Comparison of ENCODE assay signal across 10 mouse cellular contexts in genomic region chr12:79839096-79839941, GRCm38 (mm10).
DNase-seq lines count a peak whose midpoint lies in the region; ATAC-seq and TF ChIP-seq lines count a peak whose summit lies in the region.
"Had no signal": no experiment of that assay in that cellular context is flagged by ENCODE, and none has a peak within 500 bp of the region (broad histone marks: within the 10 kb centered on the region; RNA-seq: fewer than 3 reads in every experiment).

No protein-coding gene starts in this region.

- no peak for ATAC-seq in heart, embryonic 13.5 days (ENCODE audit: extremely low read depth, insufficient number of reproducible peaks, low FRiP score, low TSS enrichment)
- no peak for ATAC-seq in embryonic facial prominence, embryonic 12.5 days (ENCODE audit: insufficient number of reproducible peaks, insufficient read depth, low FRiP score, low TSS enrichment)
- ATAC-seq in liver, embryonic 12.5 days = no peak

- no peaks in the 10 kb centered on the region for H3K36me3 ChIP-seq in heart, embryonic 13.5 days
- no peaks in the 10 kb centered on the region for H3K36me3 ChIP-seq in CH12.LX (replicated peaks in 1 of 2; ENCODE audit: control insufficient read depth in 1 of 2, insufficient read depth in 1 of 2, low read length in 1 of 2)
- no peaks in the 10 kb centered on the region for H3K36me3 ChIP-seq in embryonic facial prominence, embryonic 12.5 days
- H3K36me3 ChIP-seq in liver, embryonic 12.5 days = no peaks in the 10 kb centered on the region

- DNase-seq in heart, adult 18-20 months = no peak
- peak; percentile 30 for DNase-seq in CH12.LX (ENCODE audit: extremely low read depth)
- no peak for DNase-seq in cerebellum, adult 2 months
- DNase-seq in layer of hippocampus, adult 18-20 months (ENCODE audit: low spot score in 2 of 2) = no peak
- DNase-seq in cerebellum, postnatal 10 days = no peak
- DNase-seq: adrenal gland, postnatal 10 days had no signal

- no peaks in the 10 kb centered on the region for H3K27me3 ChIP-seq in heart, embryonic 13.5 days (replicated peaks)
- H3K27me3 ChIP-seq in CH12.LX (replicated peaks) = no peaks in the 10 kb centered on the region
- no peaks in the 10 kb centered on the region for H3K27me3 ChIP-seq in embryonic facial prominence, embryonic 12.5 days
- no peaks in the 10 kb centered on the region for H3K27me3 ChIP-seq in liver, embryonic 12.5 days (replicated peaks)
- no peaks in the 10 kb centered on the region for H3K27me3 ChIP-seq in cerebellum, adult 2 months (ENCODE audit: control insufficient read depth, insufficient read depth, low read length)

- in situ Hi-C loops in CH12.LX (cut with MboI; ENCODE audit: low pct_ligation_motif_present, low pct_unique_long_range_greater_than_20kb, low sequenced_read_pairs) = loop anchor here (5.0 to 25.0 kb wide), 3 partner anchors 123 to 273 kb away; partner anchors contain the start of gene Zfp36l1

- no peaks in the 10 kb centered on the region for H3K9me3 ChIP-seq in heart, embryonic 13.5 days
- H3K9me3 ChIP-seq in CH12.LX (replicated peaks; ENCODE audit: low read length) = no peaks in the 10 kb centered on the region
- no peaks in the 10 kb centered on the region for H3K9me3 ChIP-seq in embryonic facial prominence, embryonic 12.5 days
- H3K9me3 ChIP-seq in liver, embryonic 12.5 days (replicated peaks) = no peaks in the 10 kb centered on the region

- dilution Hi-C loops in CH12.LX (cut with MboI; ENCODE audit: extremely low pct_ligation_motif_present, extremely low pct_unique_long_range_greater_than_20kb, low sequenced_read_pairs) = no loop called here

- peak overlapping the region; percentile 71 for H3K9ac ChIP-seq in heart, embryonic 13.5 days
- peak overlapping the region; percentile 32 for H3K9ac ChIP-seq in CH12.LX (ENCODE audit: insufficient read depth, low read depth)
- H3K9ac ChIP-seq in embryonic facial prominence, embryonic 12.5 days = no peak overlapping the region
- no peak overlapping the region for H3K9ac ChIP-seq in liver, embryonic 12.5 days

- H3K79me2 ChIP-seq in CH12.LX (replicated peaks; ENCODE audit: control insufficient read depth, extremely low read depth, insufficient read depth, poor library complexity, severe bottlenecking) = no peaks in the 10 kb centered on the region

- peaks cover 75% of the 10 kb centered on the region for H3K4me1 ChIP-seq in heart, embryonic 13.5 days
- H3K4me1 ChIP-seq in CH12.LX (ENCODE audit: control insufficient read depth in 1 of 2, insufficient read depth in 2 of 2) = peaks cover 49 to 76% of the 10 kb centered on the region in 2 experiments
- H3K4me1 ChIP-seq in embryonic facial prominence, embryonic 12.5 days = peaks cover 67% of the 10 kb centered on the region
- H3K4me1 ChIP-seq in liver, embryonic 12.5 days = peaks cover 74% of the 10 kb centered on the region
- no peaks in the 10 kb centered on the region; the same call in 1 of the 2 replicates for H3K4me1 ChIP-seq in cerebellum, adult 2 months (ENCODE audit: control insufficient read depth, insufficient read depth, low read length)

- WGBS in heart, embryonic 13.5 days = 69% methylated on average over 12 of the region's 12 CpGs
- 38% methylated on average over 12 of the region's 12 CpGs for WGBS in embryonic facial prominence, embryonic 12.5 days
- 60% methylated on average over 12 of the region's 12 CpGs for WGBS in liver, embryonic 12.5 days (ENCODE audit: insufficient replicate concordance)
- WGBS in cerebellum, adult 2 months = 71% methylated on average over 12 of the region's 12 CpGs

- no peak overlapping the region for H3K4me3 ChIP-seq in heart, embryonic 13.5 days
- H3K4me3 ChIP-seq in CH12.LX (replicated peaks in 1 of 3; ENCODE audit: low read depth in 2 of 3, low read length in 2 of 3, poor library complexity in 1 of 3) = no peak overlapping the region
- no peak overlapping the region for H3K4me3 ChIP-seq in embryonic facial prominence, embryonic 12.5 days
- H3K4me3 ChIP-seq in liver, embryonic 12.5 days = no peak overlapping the region
- no peak overlapping the region for H3K4me3 ChIP-seq in cerebellum, adult 2 months (replicated peaks; ENCODE audit: insufficient read depth, low read depth, low read length)
- H3K4me3 ChIP-seq: erythroblast, embryonic 14.5 days had no signal

- no peak for TF ChIP-seq CTCF in CH12.LX (conservative IDR thresholded peaks at IDR 0.05 in 1 of 2, IDR thresholded peaks at IDR 0.05 in 1 of 2; ENCODE audit: low read depth in 2 of 2, low read length in 2 of 2)
- no peak for TF ChIP-seq CTCF in cerebellum, adult 2 months (IDR thresholded peaks at IDR 0.05; ENCODE audit: borderline replicate concordance, insufficient read depth, low read depth, low read length)

- no peak overlapping the region for H3K4me2 ChIP-seq in heart, embryonic 13.5 days
- 0 out of 2 replicates have a peak overlapping the region, but pooled peaks have one; percentile 2 for H3K4me2 ChIP-seq in CH12.LX (ENCODE audit: insufficient read depth, low read depth, poor library complexity, severe bottlenecking)
- H3K4me2 ChIP-seq in embryonic facial prominence, embryonic 12.5 days (replicated peaks) = no peak overlapping the region
- H3K4me2 ChIP-seq in liver, embryonic 12.5 days = no peak overlapping the region

- peak overlapping the region; percentile 92 for H3K27ac ChIP-seq in heart, embryonic 13.5 days (replicated peaks)
- H3K27ac ChIP-seq in CH12.LX (ENCODE audit: insufficient read depth, low read depth) = peak overlapping the region; percentile 94
- H3K27ac ChIP-seq in embryonic facial prominence, embryonic 12.5 days = peak overlapping the region; percentile 77
- H3K27ac ChIP-seq in liver, embryonic 12.5 days = peak overlapping the region; percentile 76
- no peak overlapping the region for H3K27ac ChIP-seq in cerebellum, adult 2 months (ENCODE audit: insufficient read depth, low read length)

- peak; percentile 47; the same call in 1 of the 2 replicates for TF ChIP-seq EP300 in CH12.LX (IDR thresholded peaks at IDR 0.05; ENCODE audit: low read length)

- TF ChIP-seq RAD21 in CH12.LX (IDR thresholded peaks at IDR 0.05; ENCODE audit: low read depth, low read length) = peak; percentile 14

- peak; percentile 33; the same call in 1 of the 2 replicates for TF ChIP-seq POLR2A in CH12.LX (IDR thresholded peaks at IDR 0.05; ENCODE audit: low read depth, low read length)
- TF ChIP-seq POLR2A in cerebellum, adult 2 months (IDR thresholded peaks at IDR 0.05; ENCODE audit: borderline replicate concordance, insufficient read depth, low read length) = no peak

TF ChIP-seq in CH12.LX, 34 proteins besides CTCF, POLR2A, EP300 and RAD21 (continues in another document):
- TF ChIP-seq MAZ (IDR thresholded peaks at IDR 0.05; ENCODE audit: low read depth, low read length) (peak; percentile 82; the same call in 1 of the 2 replicates), ZC3H11A (IDR thresholded peaks at IDR 0.05; ENCODE audit: low read depth, low read length) (no peak), CHD2 (IDR thresholded peaks at IDR 0.05; ENCODE audit: low read length) (no peak), ELF1 (IDR thresholded peaks at IDR 0.05; ENCODE audit: low read depth, low read length) (no peak), MXI1 (IDR thresholded peaks at IDR 0.05; ENCODE audit: low read depth, low read length) (peak; percentile 11; the same call in 1 of the 2 replicates), ZKSCAN1 (IDR thresholded peaks at IDR 0.05; ENCODE audit: borderline replicate concordance, low read depth, low read length) (no peak), CHD1 (IDR thresholded peaks at IDR 0.05; ENCODE audit: low read depth, low read length) (peak; percentile 47; the same call in 1 of the 2 replicates), MAX (IDR thresholded peaks at IDR 0.05; ENCODE audit: low read length) (peak; percentile 41; the same call in 1 of the 2 replicates), NRF1 (IDR thresholded peaks at IDR 0.05; ENCODE audit: low read depth, low read length) (no peak), MAFK (IDR thresholded peaks at IDR 0.05; ENCODE audit: insufficient replicate concordance, low read length) (no peak), ZNF384 (IDR thresholded peaks at IDR 0.05; ENCODE audit: low read depth, low read length) (peak; percentile 57; the same call in 1 of the 2 replicates), GABPA (IDR thresholded peaks at IDR 0.05; ENCODE audit: insufficient replicate concordance, low read depth, low read length) (no peak), SMC3 (IDR thresholded peaks at IDR 0.05; ENCODE audit: low read depth, low read length) (peak; percentile 14; the same call in 1 of the 2 replicates), UBTF (IDR thresholded peaks at IDR 0.05; ENCODE audit: low read depth, low read length) (no peak), IRF4 (IDR thresholded peaks at IDR 0.05; ENCODE audit: low read depth, low read length) (peak; percentile 75; the same call in 1 of the 2 replicates), ETS1 (conservative IDR thresholded peaks at IDR 0.05; ENCODE audit: low read depth, low read length) (peak; percentile 61), SIN3A (IDR thresholded peaks at IDR 0.05; ENCODE audit: low read length) (no peak; the same call in 1 of the 2 replicates), USF1 (IDR thresholded peaks at IDR 0.05; ENCODE audit: low read depth, low read length) (no peak), JUN (IDR thresholded peaks at IDR 0.05; ENCODE audit: insufficient read depth, low read depth, low read length) (no peak), KAT2A (IDR thresholded peaks at IDR 0.05; ENCODE audit: insufficient replicate concordance, low read length) (0 out of 2 replicates have a peak, but pooled peaks have one; percentile 20), USF2 (conservative IDR thresholded peaks at IDR 0.05; ENCODE audit: low read depth, low read length) (no peak), BHLHE40 (IDR thresholded peaks at IDR 0.05; ENCODE audit: low read depth, low read length) (peak; percentile 64), NELFE (IDR thresholded peaks at IDR 0.05; ENCODE audit: low read depth, low read length) (0 out of 2 replicates have a peak, but pooled peaks have one; percentile 22), MEF2A (IDR thresholded peaks at IDR 0.05; ENCODE audit: borderline replicate concordance, low read depth, low read length) (0 out of 2 replicates have a peak, but pooled peaks have one; percentile 56), PAX5 (IDR thresholded peaks at IDR 0.05; ENCODE audit: low read length) (no peak), RCOR1 (conservative IDR thresholded peaks at IDR 0.05; ENCODE audit: low read depth, low read length) (no peak), JUND (conservative IDR thresholded peaks at IDR 0.05; ENCODE audit: low read depth, low read length) (no peak), TBP (conservative IDR thresholded peaks at IDR 0.05; ENCODE audit: low read depth, low read length) (no peak), E2F4 (IDR thresholded peaks at IDR 0.05; ENCODE audit: insufficient replicate concordance, low read depth, low read length) (no peak), ZMIZ1 (IDR thresholded peaks at IDR 0.05; ENCODE audit: low read depth, low read length) (no peak), MYC (IDR thresholded peaks at IDR 0.05; ENCODE audit: low read depth, low read length) (no peak), TCF12 (IDR thresholded peaks at IDR 0.05; ENCODE audit: low read depth, low read length) (peak; percentile 91)

Comparison
In these comparisons a context has a peak if more than half of its experiments do, and no peak if none do; other contexts are left out.
1. H3K9ac ChIP-seq: peak in heart, embryonic 13.5 days (single experiment) and CH12.LX (single experiment); none in embryonic facial prominence, embryonic 12.5 days (single experiment) and liver, embryonic 12.5 days (single experiment).